In the genomic region with DNA sequence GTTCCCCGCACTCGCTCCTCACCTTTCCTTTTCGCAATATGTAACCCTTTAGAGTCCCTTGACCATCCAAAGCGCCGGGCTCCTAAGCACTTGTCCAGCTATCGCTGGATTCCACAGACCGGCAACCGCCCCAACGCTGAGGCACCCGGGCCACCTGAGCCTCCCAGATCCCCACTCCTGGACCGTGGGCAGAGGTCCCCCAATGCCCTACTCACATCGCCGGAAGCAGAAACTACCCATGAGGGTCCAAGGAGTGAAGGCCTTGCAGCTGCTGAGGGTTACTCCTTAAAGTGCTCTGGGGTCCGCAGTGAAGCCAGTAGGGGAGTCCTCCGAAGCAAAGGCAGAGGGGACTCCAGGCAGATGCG, we compare ENCODE assay signal across 9 mouse cellular contexts. TPM values are rescaled to one million over a fixed set of nuclear protein-coding genes. Genes with fewer than 3 reads are reported as not detected.
DNase-seq lines count a peak whose midpoint lies in the region; ATAC-seq lines count a peak whose summit lies in the region.
"Had no signal": no experiment of that assay in that cellular context is flagged by ENCODE, and none has a peak within 500 bp of the region (broad histone marks: within the 10 kb centered on the region; RNA-seq: fewer than 3 reads in every experiment).

No protein-coding gene starts in this region.

- H3K9ac ChIP-seq in kidney, embryonic 15.5 days = peak overlapping the region; percentile 44
- peak overlapping the region; percentile 64 for H3K9ac ChIP-seq in embryonic facial prominence, embryonic 12.5 days
- peak overlapping the region; percentile 77 for H3K9ac ChIP-seq in hindbrain, embryonic 14.5 days
- no peak overlapping the region for H3K9ac ChIP-seq in liver, embryonic 16.5 days (ENCODE audit: low read depth, low read length)
- peak overlapping the region; percentile 71 for H3K9ac ChIP-seq in stomach, embryonic 16.5 days (ENCODE audit: low read length)

- H3K9me3 ChIP-seq in kidney, embryonic 15.5 days (replicated peaks) = no peaks in the 10 kb centered on the region
- no peaks in the 10 kb centered on the region for H3K9me3 ChIP-seq in embryonic facial prominence, embryonic 12.5 days
- no peaks in the 10 kb centered on the region for H3K9me3 ChIP-seq in hindbrain, embryonic 14.5 days (ENCODE audit: control insufficient read depth, low read length)
- no peaks in the 10 kb centered on the region for H3K9me3 ChIP-seq in liver, embryonic 16.5 days (replicated peaks; ENCODE audit: control insufficient read depth, low read length)
- no peaks in the 10 kb centered on the region for H3K9me3 ChIP-seq in stomach, embryonic 16.5 days (replicated peaks; ENCODE audit: control insufficient read depth, low read length)

- under 1% methylated on average over 16 of the region's 16 CpGs for WGBS in kidney, embryonic 15.5 days
- WGBS in embryonic facial prominence, embryonic 12.5 days = under 1% methylated on average over 16 of the region's 16 CpGs
- 2% methylated on average over 16 of the region's 16 CpGs for WGBS in hindbrain, embryonic 14.5 days
- WGBS in liver, embryonic 16.5 days (ENCODE audit: insufficient replicate concordance) = 3% methylated on average over 16 of the region's 16 CpGs
- WGBS in stomach, embryonic 16.5 days = 2% methylated on average over 16 of the region's 16 CpGs

- no peak for DNase-seq in kidney, postnatal 10 days
- DNase-seq in hindbrain, embryonic 14.5 days (ENCODE audit: low spot score) = peak; percentile 46
- no peak for DNase-seq in gastrocnemius, adult 18-20 months (ENCODE audit: low spot score)
- DNase-seq in heart, adult 11 months = no peak

- H3K4me2 ChIP-seq in kidney, embryonic 15.5 days = peak overlapping the region; percentile 99
- H3K4me2 ChIP-seq in embryonic facial prominence, embryonic 12.5 days (replicated peaks) = peak overlapping the region; percentile 98
- H3K4me2 ChIP-seq in hindbrain, embryonic 14.5 days (replicated peaks) = peak overlapping the region; percentile 74
- H3K4me2 ChIP-seq in liver, embryonic 16.5 days (ENCODE audit: low read depth, low read length) = peak overlapping the region; percentile 42; the same call in 1 of the 2 replicates
- peak overlapping the region; percentile 96 for H3K4me2 ChIP-seq in stomach, embryonic 16.5 days (ENCODE audit: low read depth, low read length)

- no peaks in the 10 kb centered on the region for H3K36me3 ChIP-seq in kidney, embryonic 15.5 days
- no peaks in the 10 kb centered on the region for H3K36me3 ChIP-seq in embryonic facial prominence, embryonic 12.5 days
- H3K36me3 ChIP-seq in hindbrain, embryonic 14.5 days (replicated peaks; ENCODE audit: control insufficient read depth, insufficient read depth) = no peaks in the 10 kb centered on the region
- H3K36me3 ChIP-seq in liver, embryonic 16.5 days (ENCODE audit: control insufficient read depth, insufficient read depth) = no peaks in the 10 kb centered on the region
- H3K36me3 ChIP-seq in stomach, embryonic 16.5 days (ENCODE audit: control insufficient read depth, insufficient read depth, low read length) = no peaks in the 10 kb centered on the region

- peaks cover 28% of the 10 kb centered on the region for H3K4me1 ChIP-seq in kidney, embryonic 15.5 days
- peaks cover 9% of the 10 kb centered on the region; the same call in 1 of the 2 replicates for H3K4me1 ChIP-seq in embryonic facial prominence, embryonic 12.5 days
- H3K4me1 ChIP-seq in hindbrain, embryonic 14.5 days (replicated peaks; ENCODE audit: control insufficient read depth, insufficient read depth, low read length) = 0 out of 2 replicates have a peak, but pooled peaks cover 19% of the 10 kb centered on the region
- no peaks in the 10 kb centered on the region for H3K4me1 ChIP-seq in liver, embryonic 16.5 days (ENCODE audit: control insufficient read depth, low read depth, low read length)
- peaks cover 5% of the 10 kb centered on the region; the same call in 1 of the 2 replicates for H3K4me1 ChIP-seq in stomach, embryonic 16.5 days (ENCODE audit: control insufficient read depth, insufficient read depth, low read length)

- H3K4me3 ChIP-seq in kidney, embryonic 15.5 days (replicated peaks) = peak overlapping the region; percentile 60
- H3K4me3 ChIP-seq in embryonic facial prominence, embryonic 12.5 days = peak overlapping the region; percentile 60
- H3K4me3 ChIP-seq in hindbrain, embryonic 14.5 days (replicated peaks; ENCODE audit: low read length) = peak overlapping the region; percentile 68
- H3K4me3 ChIP-seq in liver, embryonic 16.5 days (ENCODE audit: low read depth, low read length) = peak overlapping the region; percentile 28
- peak overlapping the region; percentile 66 for H3K4me3 ChIP-seq in stomach, embryonic 16.5 days (replicated peaks; ENCODE audit: low read length)

- ATAC-seq in kidney, embryonic 15.5 days (replicated peaks; ENCODE audit: low FRiP score) = peak; percentile 48
- peak; percentile 16; the same call in 1 of the 2 replicates for ATAC-seq in embryonic facial prominence, embryonic 12.5 days (ENCODE audit: insufficient number of reproducible peaks, insufficient read depth, low FRiP score, low TSS enrichment)
- peak; percentile 21; the same call in 1 of the 2 replicates for ATAC-seq in hindbrain, embryonic 14.5 days (ENCODE audit: low FRiP score)
- ATAC-seq in liver, embryonic 16.5 days (ENCODE audit: low read depth) = 0 out of 2 replicates have a peak, but pooled peaks have one; percentile 5
- ATAC-seq in stomach, embryonic 16.5 days (ENCODE audit: insufficient read depth, low FRiP score) = peak; percentile 6

- peaks cover 42% of the 10 kb centered on the region for H3K27me3 ChIP-seq in kidney, embryonic 15.5 days
- H3K27me3 ChIP-seq in embryonic facial prominence, embryonic 12.5 days = peaks cover 38% of the 10 kb centered on the region
- H3K27me3 ChIP-seq in hindbrain, embryonic 14.5 days (ENCODE audit: control insufficient read depth, insufficient read depth, low read length) = no peaks in the 10 kb centered on the region
- peaks cover 30% of the 10 kb centered on the region for H3K27me3 ChIP-seq in liver, embryonic 16.5 days (ENCODE audit: control insufficient read depth, insufficient read depth, low read depth, low read length)
- H3K27me3 ChIP-seq in stomach, embryonic 16.5 days (ENCODE audit: control insufficient read depth, insufficient read depth, low read length) = peaks cover 23% of the 10 kb centered on the region

- no peak overlapping the region for H3K27ac ChIP-seq in kidney, embryonic 15.5 days
- no peak overlapping the region for H3K27ac ChIP-seq in embryonic facial prominence, embryonic 12.5 days
- peak overlapping the region; percentile 92 for H3K27ac ChIP-seq in hindbrain, embryonic 14.5 days
- no peak overlapping the region for H3K27ac ChIP-seq in liver, embryonic 16.5 days (ENCODE audit: low read length)
- H3K27ac ChIP-seq in stomach, embryonic 16.5 days (ENCODE audit: low read length) = no peak overlapping the region

RNA-seq across cellular contexts. Expression of gene Lrrc7, which starts 1.1 kb away (rescaled TPM):
- polyA plus RNA-seq in kidney, embryonic 15.5 days (2015; fragmentation: Nextera tagmentation; extraction: Ambion mirVana) = 0.27 and 0.55 TPM in 2 replicates
- 1.9 and 2.3 TPM in 2 replicates for polyA plus RNA-seq in embryonic facial prominence, embryonic 12.5 days (2016; fragmentation: Nextera tagmentation; extraction: Ambion mirVana)
- polyA plus RNA-seq in hindbrain, embryonic 14.5 days (2014; fragmentation: Nextera tagmentation; extraction: Ambion mirVana) = 11.8 and 15.8 TPM in 2 replicates
- polyA plus RNA-seq in liver, embryonic 16.5 days (2015; fragmentation: Nextera tagmentation; extraction: Ambion mirVana) = 0.01 TPM in 1 of 2 replicates, not detected in the other
- polyA plus RNA-seq in stomach, embryonic 16.5 days (2015; fragmentation: Nextera tagmentation; extraction: Ambion mirVana) = 0.84 and 1.2 TPM in 2 replicates
- not detected for total RNA-seq in gastrocnemius, adult 18-20 months (2021)
- total RNA-seq: liver, adult 2 months had no signal
- polyA plus RNA-seq: liver, adult 2 months had no signal

Comparison
In these comparisons a context has a peak if more than half of its experiments do, and no peak if none do; other contexts are left out.
1. H3K4me2 ChIP-seq: peak in every context shown above with its lines; median percentile 99 in kidney, embryonic 15.5 days; 98 in embryonic facial prominence, embryonic 12.5 days; 96 in stomach, embryonic 16.5 days; 74 in hindbrain, embryonic 14.5 days; 42 in liver, embryonic 16.5 days.